Mouse (Mus musculus): ENCODE data around the gene B3gntl1. TPM values are rescaled to one million over a fixed set of nuclear protein-coding genes. Genes with fewer than 3 reads are reported as not detected.

B3gntl1 gene
- polyA plus RNA-seq, 1 experiment from 2014 or later: 7.9 TPM

DNA sequence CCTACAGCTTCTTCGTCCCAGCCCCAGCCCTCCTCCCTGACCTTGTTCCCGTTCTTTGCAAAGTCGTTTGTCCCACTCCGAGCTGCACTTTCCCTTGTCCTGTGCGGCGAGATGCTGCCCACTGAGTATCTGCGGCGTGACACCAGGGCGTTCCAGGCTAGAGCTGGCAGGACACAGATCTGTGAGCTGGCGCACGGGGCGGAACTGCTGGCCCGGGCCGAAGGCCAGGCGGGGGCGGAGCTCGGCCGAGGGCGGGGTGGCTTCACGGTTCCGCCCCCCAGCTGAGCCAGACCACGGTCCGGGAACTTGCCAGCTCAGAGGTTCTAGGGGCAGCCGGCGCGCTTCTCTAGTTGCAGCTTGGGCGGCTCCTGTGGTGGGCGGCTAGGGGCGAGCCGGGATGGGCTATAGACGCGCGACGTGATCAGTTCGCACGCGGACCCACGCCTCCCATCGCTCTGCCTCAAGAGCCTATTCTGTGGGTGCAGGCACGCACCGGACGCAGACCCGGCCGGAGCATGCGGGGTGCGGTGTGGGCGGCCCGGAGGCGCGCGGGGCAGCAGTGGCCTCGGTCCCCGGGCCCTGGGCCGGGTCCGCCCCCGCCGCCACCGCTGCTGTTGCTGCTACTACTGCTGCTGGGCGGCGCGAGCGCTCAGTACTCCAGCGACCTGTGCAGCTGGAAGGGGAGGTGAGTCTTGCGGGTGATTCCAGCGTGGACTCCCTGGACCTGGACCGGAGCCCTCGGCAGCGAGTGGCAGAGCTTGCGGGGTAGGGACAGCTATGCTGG is 29.4 kb upstream of the B3gntl1 start:
- peak; percentile 86 for ATAC-seq (ENCODE audit: low FRiP score)
- Histone ChIP-seq H3K4me1 (peaks cover 21% of the 10 kb centered on the region), H3K27ac (no peak overlapping the region), H3K9ac (peak overlapping the region; percentile 63), H3K9me3 (no peaks in the 10 kb centered on the region), H3K4me2 (peak overlapping the region; percentile 100), H3K27me3 (peaks cover 56% of the 10 kb centered on the region), H3K36me3 (replicated peaks) (no peaks in the 10 kb centered on the region), H3K4me3 (replicated peaks) (peak overlapping the region; percentile 64)
- WGBS: under 1% methylated on average over 65 of the region's 69 CpGs

DNA sequence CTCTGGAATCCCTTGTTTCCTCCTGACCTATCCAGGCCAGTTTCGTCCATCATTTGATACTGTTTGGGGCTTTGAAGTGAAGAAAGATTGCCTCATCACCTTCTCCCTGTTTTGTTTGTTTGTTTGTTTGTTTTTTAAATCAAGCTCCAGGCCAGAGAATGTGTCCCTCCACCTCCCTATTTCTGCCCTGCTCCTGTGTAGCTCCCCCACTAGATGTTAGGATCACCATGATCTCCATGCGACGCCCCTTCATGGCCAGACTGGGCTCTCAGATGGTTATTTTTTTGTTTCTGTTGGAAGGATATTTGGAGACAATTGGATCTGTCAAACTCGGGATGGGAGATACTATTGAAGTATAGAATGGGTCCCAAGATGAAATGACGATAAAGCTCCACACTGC is 28.3 kb upstream of the B3gntl1 start, which contains the start of gene Metrnl:
TSS of gene Metrnl (plus strand) at position 301 of the 400 bp plus-strand sequence.
- no peak within 1 kb of the TSS for H3K27ac ChIP-seq
- 86% methylated on average over 5 of the region's 5 CpGs for WGBS
- peaks cover 56% of the 10 kb centered on the region for H3K27me3 ChIP-seq

GRCm38 (mm10) chr11:121698381-121698955 is 25.5 kb upstream of the B3gntl1 start:
- Histone ChIP-seq H3K9ac (no peak overlapping the region), H3K27ac (no peak overlapping the region), H3K4me1 (peaks cover 16% of the 10 kb centered on the region), H3K4me3 (replicated peaks) (no peak overlapping the region), H3K4me2 (no peak overlapping the region), H3K9me3 (no peaks in the 10 kb centered on the region), H3K36me3 (replicated peaks) (no peaks in the 10 kb centered on the region), H3K27me3 (peaks cover 31% of the 10 kb centered on the region)
- WGBS: 85% methylated on average over 5 of the region's 5 CpGs
- ATAC-seq (ENCODE audit: low FRiP score): no peak

More for the DNA sequence above, 28.3 kb upstream of the B3gntl1 start, which contains the start of gene Metrnl:
- peaks cover 21% of the 10 kb centered on the region for H3K4me1 ChIP-seq
- H3K36me3 ChIP-seq (replicated peaks): no peaks in the 10 kb centered on the region
- peak within 1 kb of the TSS; percentile 100 for H3K4me2 ChIP-seq
- H3K9me3 ChIP-seq: no peaks in the 10 kb centered on the region
- H3K4me3 ChIP-seq (replicated peaks): peak within 1 kb of the TSS; percentile 64
- H3K9ac ChIP-seq: peak within 1 kb of the TSS; percentile 63
- ATAC-seq (ENCODE audit: low FRiP score): no peak

GRCm38 (mm10) chr11:121697271-121697670 is 24.3 kb upstream of the B3gntl1 start:
- no peak overlapping the region for H3K27ac ChIP-seq
- H3K27me3 ChIP-seq: peaks cover 19% of the 10 kb centered on the region
- no peak overlapping the region for H3K4me3 ChIP-seq (replicated peaks)
- H3K36me3 ChIP-seq (replicated peaks): no peaks in the 10 kb centered on the region
- H3K4me1 ChIP-seq: peaks cover 5% of the 10 kb centered on the region; the same call in 1 of the 2 replicates
- H3K9ac ChIP-seq: no peak overlapping the region
- ATAC-seq (ENCODE audit: low FRiP score): no peak
- no peak overlapping the region for H3K4me2 ChIP-seq
- no peaks in the 10 kb centered on the region for H3K9me3 ChIP-seq
- WGBS: 82% methylated on average over 4 of the region's 4 CpGs

DNA sequence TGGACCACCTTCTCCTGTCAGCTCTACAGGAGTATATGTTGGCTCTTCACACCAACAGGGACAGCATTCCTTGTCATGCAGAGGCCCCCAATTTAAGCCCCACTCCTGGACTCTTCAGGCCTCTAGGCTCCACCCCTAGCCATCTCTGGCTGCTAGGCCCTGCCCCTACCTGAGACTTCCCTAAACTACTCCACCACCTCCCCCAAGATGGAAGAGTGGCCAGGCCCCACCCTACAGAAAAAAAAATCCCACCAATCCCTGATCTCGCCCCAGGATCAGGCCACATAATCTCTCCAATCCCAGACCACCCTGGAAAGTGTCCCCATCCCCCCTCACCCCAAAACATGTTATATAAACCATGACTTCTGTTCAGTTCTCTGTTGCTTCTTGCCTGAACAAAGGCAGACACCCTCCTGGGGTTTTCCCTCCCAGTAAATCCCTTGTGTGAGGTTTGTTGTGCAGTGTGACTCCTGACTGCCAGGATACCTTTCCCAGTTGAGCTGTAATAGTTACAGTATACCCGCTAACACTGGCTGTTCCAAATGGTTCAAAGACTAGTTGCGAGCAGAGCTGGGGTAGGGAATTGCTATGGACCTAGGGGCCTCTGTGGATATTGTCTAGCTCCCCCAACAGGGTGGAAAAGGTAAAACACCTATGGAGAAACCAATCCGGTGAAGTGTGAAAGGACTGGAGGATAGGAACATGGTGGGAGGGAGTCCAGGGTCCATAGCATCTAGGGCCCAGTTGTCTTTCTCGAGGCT is 22.5 kb upstream of the B3gntl1 start:
- H3K4me3 ChIP-seq (replicated peaks): no peak overlapping the region
- no peaks in the 10 kb centered on the region for H3K4me1 ChIP-seq
- WGBS: 82% methylated on average over 5 of the region's 5 CpGs
- no peaks in the 10 kb centered on the region for H3K36me3 ChIP-seq (replicated peaks)
- H3K27ac ChIP-seq: no peak overlapping the region
- H3K9me3 ChIP-seq: no peaks in the 10 kb centered on the region
- ATAC-seq (ENCODE audit: low FRiP score): no peak
- H3K27me3 ChIP-seq: 0 out of 2 replicates have a peak, but pooled peaks cover 2% of the 10 kb centered on the region
- H3K4me2 ChIP-seq: no peak overlapping the region
- no peak overlapping the region for H3K9ac ChIP-seq

DNA sequence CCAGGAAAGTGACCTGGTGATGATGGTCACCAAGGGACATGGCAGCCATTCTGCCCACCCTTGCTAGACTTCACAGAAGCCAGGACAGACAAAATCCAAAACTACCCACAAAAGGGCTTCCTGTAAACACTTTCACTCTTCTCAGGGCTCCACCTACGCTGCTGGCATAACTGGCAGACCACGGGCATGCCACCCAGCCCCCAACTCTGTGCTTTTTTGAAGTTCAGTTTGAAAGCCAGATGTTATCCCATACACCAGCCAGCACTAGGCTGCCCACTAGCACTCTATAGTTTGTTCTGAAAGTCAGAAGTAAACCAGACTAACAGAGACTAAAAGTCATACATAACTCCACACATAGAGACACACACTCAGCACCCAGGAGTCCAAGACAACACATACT is 15.1 kb upstream of the B3gntl1 start:
- no peaks in the 10 kb centered on the region for H3K36me3 ChIP-seq (replicated peaks)
- H3K4me2 ChIP-seq: no peak overlapping the region
- H3K4me3 ChIP-seq (replicated peaks): no peak overlapping the region
- H3K9ac ChIP-seq: no peak overlapping the region
- no peaks in the 10 kb centered on the region for H3K27me3 ChIP-seq
- no peaks in the 10 kb centered on the region for H3K9me3 ChIP-seq
- 88% methylated on average over 2 of the region's 2 CpGs for WGBS
- ATAC-seq (ENCODE audit: low FRiP score): no peak
- no peaks in the 10 kb centered on the region for H3K4me1 ChIP-seq
- H3K27ac ChIP-seq: no peak overlapping the region

GRCm38 (mm10) chr11:121686674-121687073 is 13.7 kb upstream of the B3gntl1 start:
- Histone ChIP-seq H3K4me2 (no peak overlapping the region), H3K9me3 (no peaks in the 10 kb centered on the region), H3K4me3 (replicated peaks) (no peak overlapping the region), H3K4me1 (no peaks in the 10 kb centered on the region), H3K9ac (no peak overlapping the region), H3K27ac (no peak overlapping the region), H3K27me3 (no peaks in the 10 kb centered on the region), H3K36me3 (replicated peaks) (no peaks in the 10 kb centered on the region)
- no peak for ATAC-seq (ENCODE audit: low FRiP score)
- WGBS: 85% methylated on average over 5 of the region's 5 CpGs

DNA sequence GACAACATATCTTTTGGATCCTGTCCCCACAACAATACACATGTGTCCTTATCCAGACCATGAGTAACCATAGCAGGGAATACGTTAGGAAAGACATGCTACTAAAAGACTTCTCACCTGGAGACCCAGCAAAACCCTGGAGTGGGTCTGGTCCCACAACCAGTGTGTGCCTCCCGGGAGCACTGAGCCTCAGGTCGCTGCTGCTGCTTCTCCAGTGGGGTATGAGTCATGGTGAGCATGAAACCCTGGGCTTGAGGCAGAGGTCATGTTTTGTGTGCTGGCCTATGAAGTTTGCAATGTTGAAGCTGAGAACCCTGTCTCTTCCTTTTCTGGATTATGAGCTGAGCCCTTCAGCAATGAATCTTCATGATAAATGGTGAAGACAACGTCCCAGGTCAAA is 13.1 kb upstream of the B3gntl1 start:
- no peaks in the 10 kb centered on the region for H3K4me1 ChIP-seq
- no peak for ATAC-seq (ENCODE audit: low FRiP score)
- H3K27me3 ChIP-seq: no peaks in the 10 kb centered on the region
- H3K9me3 ChIP-seq: no peaks in the 10 kb centered on the region
- H3K27ac ChIP-seq: no peak overlapping the region
- no peak overlapping the region for H3K9ac ChIP-seq
- WGBS: 84% methylated on average over 4 of the region's 4 CpGs
- H3K4me2 ChIP-seq: no peak overlapping the region
- H3K4me3 ChIP-seq (replicated peaks): no peak overlapping the region
- no peaks in the 10 kb centered on the region for H3K36me3 ChIP-seq (replicated peaks)

DNA sequence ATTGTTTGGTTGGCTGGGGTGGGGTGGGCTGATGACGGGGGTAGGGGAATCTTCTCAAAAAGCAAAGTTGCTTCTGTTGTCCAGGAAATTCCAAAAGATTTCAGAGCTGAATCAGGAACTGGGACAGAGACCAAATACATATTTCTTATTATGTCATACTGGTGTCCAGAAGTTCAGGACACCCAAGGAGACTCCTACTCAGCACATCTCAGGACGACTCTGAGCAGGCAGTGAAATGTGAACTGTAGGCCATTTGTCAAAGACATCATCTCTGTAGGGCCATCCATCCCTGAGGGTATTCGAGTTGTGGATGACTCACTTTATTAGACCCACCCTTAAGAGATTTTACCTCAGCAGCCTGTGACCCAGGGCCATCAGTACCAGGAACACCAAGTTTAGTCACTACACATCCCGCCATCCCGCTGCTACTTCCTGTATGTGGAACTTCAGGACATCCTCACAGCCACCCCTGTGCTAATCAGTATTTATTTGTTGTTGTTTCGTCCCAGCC is 12.6 kb upstream of the B3gntl1 start:
- Histone ChIP-seq H3K27ac (no peak overlapping the region), H3K9ac (no peak overlapping the region), H3K36me3 (replicated peaks) (no peaks in the 10 kb centered on the region), H3K4me2 (no peak overlapping the region), H3K4me1 (no peaks in the 10 kb centered on the region), H3K9me3 (no peaks in the 10 kb centered on the region), H3K27me3 (no peaks in the 10 kb centered on the region), H3K4me3 (replicated peaks) (no peak overlapping the region)
- 82% methylated on average over 6 of the region's 6 CpGs for WGBS
- no peak for ATAC-seq (ENCODE audit: low FRiP score)

GRCm38 (mm10) chr11:121683243-121683642 is 10.3 kb upstream of the B3gntl1 start:
- no peak for ATAC-seq (ENCODE audit: low FRiP score)
- H3K27me3 ChIP-seq: no peaks in the 10 kb centered on the region
- H3K9me3 ChIP-seq: no peaks in the 10 kb centered on the region
- H3K4me2 ChIP-seq: no peak overlapping the region
- no peaks in the 10 kb centered on the region for H3K4me1 ChIP-seq
- 70% methylated on average over 3 of the region's 3 CpGs for WGBS
- no peaks in the 10 kb centered on the region for H3K36me3 ChIP-seq (replicated peaks)
- no peak overlapping the region for H3K27ac ChIP-seq
- no peak overlapping the region for H3K4me3 ChIP-seq (replicated peaks)
- H3K9ac ChIP-seq: no peak overlapping the region

GRCm38 (mm10) chr11:121680750-121681149 is 7.8 kb upstream of the B3gntl1 start:
- H3K4me1 ChIP-seq: no peaks in the 10 kb centered on the region
- H3K4me3 ChIP-seq (replicated peaks): no peak overlapping the region
- 80% methylated on average over 5 of the region's 5 CpGs for WGBS
- no peak for ATAC-seq (ENCODE audit: low FRiP score)
- H3K27ac ChIP-seq: no peak overlapping the region
- H3K9ac ChIP-seq: no peak overlapping the region
- H3K36me3 ChIP-seq (replicated peaks): no peaks in the 10 kb centered on the region
- H3K4me2 ChIP-seq: no peak overlapping the region
- no peaks in the 10 kb centered on the region for H3K27me3 ChIP-seq
- H3K9me3 ChIP-seq: 0 out of 2 replicates have a peak, but pooled peaks cover 2% of the 10 kb centered on the region

DNA sequence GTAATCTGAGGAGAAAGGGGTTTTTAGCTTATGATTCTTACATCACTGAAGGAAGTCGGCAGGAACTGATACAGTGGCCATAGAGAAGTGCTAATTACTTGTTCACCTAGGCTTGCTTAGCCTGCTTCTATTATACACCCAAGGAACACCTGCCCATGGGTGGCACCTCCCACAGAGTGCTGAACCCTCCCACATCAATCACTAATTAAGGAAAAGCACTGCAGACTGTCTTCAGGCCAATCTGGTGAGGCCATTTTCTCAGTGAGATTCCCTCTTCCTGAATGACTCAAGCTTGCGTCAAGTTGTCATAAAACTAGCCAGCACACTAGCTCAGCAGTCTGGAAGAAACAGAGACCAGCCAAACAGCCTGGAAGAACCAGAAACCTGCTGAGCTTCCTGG is 6.6 kb upstream of the B3gntl1 start:
- H3K9ac ChIP-seq: no peak overlapping the region
- H3K4me1 ChIP-seq: no peaks in the 10 kb centered on the region
- WGBS: 84% methylated on average over 2 of the region's 2 CpGs
- H3K27ac ChIP-seq: no peak overlapping the region
- ATAC-seq (ENCODE audit: low FRiP score): no peak
- H3K9me3 ChIP-seq: 0 out of 2 replicates have a peak, but pooled peaks cover 2% of the 10 kb centered on the region
- no peak overlapping the region for H3K4me2 ChIP-seq
- H3K36me3 ChIP-seq (replicated peaks): no peaks in the 10 kb centered on the region
- H3K4me3 ChIP-seq (replicated peaks): no peak overlapping the region
- no peaks in the 10 kb centered on the region for H3K27me3 ChIP-seq

Measured in forebrain, embryonic 12.5 days (tissue).